Mouse (Mus musculus) lung, postnatal 0 days (tissue): ENCODE measurements around the gene Cep295nl. TPM values are rescaled to one million over a fixed set of nuclear protein-coding genes. Genes with fewer than 3 reads are reported as not detected.
A peak's percentile ranks its signal among the peaks of the same experiment; 100 is the strongest.

Source experiments
- ATAC-seq: fragments of 200-750 bp; cut with Nextera tagmentation; 2 replicates; pipeline ENCODE4 v1.8.0; 2017; ENCODE audit warnings: moderate library complexity
- DNase-seq: peaks from one replicate; pipeline ENCODE4 v3.0.0-alpha.2; 2016; ENCODE audit warnings: low spot score
- H3K27ac ChIP-seq: fragments of 300-500 bp; sonication (generic); 2 replicates; pipeline ENCODE4 v1.5.1; 2014; ENCODE audit warnings: antibody characterized with exemption, mild to moderate bottlenecking, low read length, mixed read lengths
- H3K27me3 ChIP-seq: fragments of 300-500 bp; sonication (generic); replicated peaks from 2 replicates; pipeline ENCODE4 v1.6.1; 2014; ENCODE audit warnings: low read length, mixed read lengths; ENCODE audit not compliant: insufficient read depth
- H3K36me3 ChIP-seq: fragments of 300-500 bp; sonication (generic); 2 replicates; pipeline ENCODE4 v1.6.1; 2014; ENCODE audit warnings: low read length, mixed read lengths; ENCODE audit not compliant: insufficient read depth
- H3K4me1 ChIP-seq: fragments of 300-500 bp; sonication (generic); 2 replicates; pipeline ENCODE4 v1.6.1; 2014; ENCODE audit warnings: antibody characterized with exemption, low read depth, low read length, mixed read lengths; ENCODE audit not compliant: insufficient read depth
- H3K4me2 ChIP-seq: fragments of 300-500 bp; sonication (generic); replicated peaks from 2 replicates; pipeline ENCODE4 v1.6.1; 2014; ENCODE audit warnings: low read depth, mild to moderate bottlenecking, low read length, moderate library complexity, mixed read lengths
- H3K4me3 ChIP-seq: fragments of 300-500 bp; sonication (generic); 2 replicates; pipeline ENCODE4 v1.5.1; 2014; ENCODE audit warnings: low read depth, low read length
- H3K9ac ChIP-seq: fragments of 300-500 bp; sonication (generic); replicated peaks from 2 replicates; pipeline ENCODE4 v1.6.1; 2014; ENCODE audit warnings: low read depth, mild to moderate bottlenecking
- H3K9me3 ChIP-seq: fragments of 300-500 bp; sonication (generic); 2 replicates; pipeline ENCODE4 v1.6.1; 2016; ENCODE audit warnings: low read length, mixed read lengths
- CTCF ChIP-seq: IDR thresholded peaks from 2 replicates; pipeline ENCODE4 v1.5.1; 2016; ENCODE audit warnings: antibody characterized with exemption, mild to moderate bottlenecking
- EP300 ChIP-seq: IDR thresholded peaks from 2 replicates; pipeline ENCODE4 v1.6.1; 2016; ENCODE audit warnings: antibody characterized with exemption, mild to moderate bottlenecking, control low read depth
- WGBS: fragments of 180-500 bp; shearing (Covaris S2); extraction: QIAGEN DNeasy Blood & Tissue Kit; methylation state at CpG from one replicate; pipeline ENCODE4 v1.1.7; 2014; 5-methylcytosine and 5-hydroxymethylcytosine counted together
- polyA plus RNA-seq: library from polyadenylated mRNA; unstranded; fragments of >200 nt; fragmentation: Nextera tagmentation; extraction: Ambion mirVana; gene quantifications from 2 replicates; pipeline ENCODE4 v1.2.1, GENCODE M21; 2015

Cep295nl gene
- polyA plus RNA-seq, 1 experiment from 2014 or later = 0.44 TPM

DNA sequence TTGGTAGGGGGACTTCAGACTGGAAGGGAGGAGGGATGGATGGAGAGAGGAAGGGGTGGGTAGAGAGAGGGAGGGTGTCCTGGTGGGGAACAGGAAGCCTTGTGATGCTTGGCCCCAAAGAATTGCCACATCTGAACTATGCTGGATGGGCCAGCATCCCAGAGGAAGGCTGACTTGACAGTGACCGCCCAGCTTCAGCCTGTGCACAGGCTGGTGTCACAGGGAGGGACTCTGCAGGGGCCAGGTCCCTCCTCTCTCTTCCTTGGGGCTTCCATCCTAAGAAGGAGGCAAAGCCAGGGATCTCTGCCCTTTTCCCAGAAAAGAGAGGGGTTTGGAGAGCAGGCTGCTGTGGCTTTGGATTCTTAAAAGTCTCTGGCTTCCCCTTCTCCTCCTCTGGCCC, 20.2 kb upstream of the Cep295nl start:
- WGBS = 33% methylated on average over 1 of the region's 1 CpGs
- Histone ChIP-seq H3K4me2 (peak overlapping the region; percentile 27; the same call in 1 of the 2 replicates), H3K4me1 (peaks cover 28% of the 10 kb centered on the region; the same call in 1 of the 2 replicates), H3K36me3 (no peaks in the 10 kb centered on the region), H3K4me3 (no peak overlapping the region), H3K27me3 (no peaks in the 10 kb centered on the region), H3K9ac (no peak overlapping the region), H3K9me3 (no peaks in the 10 kb centered on the region), H3K27ac (peak overlapping the region; percentile 88)
- DNase-seq (peak; percentile 59), ATAC-seq (peak; percentile 20)
- TF ChIP-seq CTCF (no peak), EP300 (no peak)

DNA sequence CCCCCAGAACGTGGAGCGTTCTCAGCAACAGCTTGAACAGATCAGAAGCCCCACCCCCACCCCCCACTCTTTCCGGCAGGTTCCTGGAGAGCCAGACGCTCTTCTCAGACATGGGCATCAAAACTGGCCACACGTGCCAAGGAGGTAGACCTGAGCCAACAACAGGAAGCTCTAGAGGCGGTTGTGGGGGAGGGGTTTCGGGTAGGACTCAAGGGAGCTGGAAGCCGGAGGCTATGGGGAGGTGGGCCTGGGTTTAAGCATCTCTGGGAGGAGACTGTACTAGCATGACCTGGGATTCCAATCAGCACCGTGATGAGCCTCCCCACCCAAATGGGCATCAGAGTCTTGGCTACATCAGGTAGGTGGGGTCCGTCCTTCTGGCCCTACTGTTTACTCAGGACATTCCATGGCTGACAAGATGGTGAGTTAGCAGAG, 18.6 kb upstream of the Cep295nl start:
- 18% methylated on average over 10 of the region's 10 CpGs for WGBS
- Histone ChIP-seq H3K4me2 (no peak overlapping the region), H3K27ac (peak overlapping the region; percentile 75), H3K36me3 (no peaks in the 10 kb centered on the region), H3K4me1 (peaks cover 29% of the 10 kb centered on the region; the same call in 1 of the 2 replicates), H3K27me3 (no peaks in the 10 kb centered on the region), H3K9ac (no peak overlapping the region), H3K9me3 (no peaks in the 10 kb centered on the region), H3K4me3 (no peak overlapping the region)
- peak; percentile 57 for ATAC-seq
- peak; percentile 78 for DNase-seq
- TF ChIP-seq CTCF = no peak
- peak; percentile 66 for TF ChIP-seq EP300

GRCm38 (mm10) chr11:118360491-118360890, 18.2 kb upstream of the Cep295nl start:
- peak; percentile 71 for DNase-seq
- peak overlapping the region; percentile 75 for H3K27ac ChIP-seq
- 32% methylated on average over 7 of the region's 7 CpGs for WGBS
- no peaks in the 10 kb centered on the region for H3K27me3 ChIP-seq
- ATAC-seq = peak; percentile 49
- H3K4me1 ChIP-seq = peaks cover 33% of the 10 kb centered on the region; the same call in 1 of the 2 replicates
- H3K4me3 ChIP-seq = no peak overlapping the region
- TF ChIP-seq EP300 (peak; percentile 10; the same call in 1 of the 2 replicates), CTCF (no peak)
- no peaks in the 10 kb centered on the region for H3K9me3 ChIP-seq
- no peak overlapping the region for H3K4me2 ChIP-seq
- no peak overlapping the region for H3K9ac ChIP-seq
- H3K36me3 ChIP-seq = no peaks in the 10 kb centered on the region

- Histone ChIP-seq H3K4me2 (peak within 1 kb of the TSS; percentile 93), H3K9ac (peak within 1 kb of the TSS; percentile 91), H3K4me1 (peaks cover 18% of the 10 kb centered on the region), H3K27me3 (no peaks in the 10 kb centered on the region), H3K4me3 (peak within 1 kb of the TSS; percentile 84), H3K9me3 (no peaks in the 10 kb centered on the region), H3K36me3 (no peaks in the 10 kb centered on the region), H3K27ac (peak within 1 kb of the TSS; percentile 90)
- ATAC-seq (no peak), DNase-seq (no peak)
- WGBS = 41% methylated on average over 6 of the region's 6 CpGs
- TF ChIP-seq CTCF (no peak), EP300 (no peak)
These were observed 13.3 kb upstream of the Cep295nl start, which contains the start of gene Timp2 for GRCm38 (mm10) chr11:118355640-118356039. Gene Timp2 (minus strand): TSS chr11:118355740.

- peaks cover 14% of the 10 kb centered on the region for H3K4me1 ChIP-seq
- peak overlapping the region; percentile 90 for H3K27ac ChIP-seq
- H3K4me2 ChIP-seq = peak overlapping the region; percentile 93
- peak; percentile 95 for ATAC-seq
- no peak for TF ChIP-seq EP300
- peak; percentile 81 for TF ChIP-seq CTCF
- H3K4me3 ChIP-seq = peak overlapping the region; percentile 84
- no peaks in the 10 kb centered on the region for H3K36me3 ChIP-seq
- 0% methylated on average over 38 of the region's 43 CpGs for WGBS
- no peaks in the 10 kb centered on the region for H3K9me3 ChIP-seq
- DNase-seq = peak; percentile 94
- peak overlapping the region; percentile 91 for H3K9ac ChIP-seq
- H3K27me3 ChIP-seq = no peaks in the 10 kb centered on the region
These were observed 12.9 kb upstream of the Cep295nl start for GRCm38 (mm10) chr11:118355205-118355604.

DNA sequence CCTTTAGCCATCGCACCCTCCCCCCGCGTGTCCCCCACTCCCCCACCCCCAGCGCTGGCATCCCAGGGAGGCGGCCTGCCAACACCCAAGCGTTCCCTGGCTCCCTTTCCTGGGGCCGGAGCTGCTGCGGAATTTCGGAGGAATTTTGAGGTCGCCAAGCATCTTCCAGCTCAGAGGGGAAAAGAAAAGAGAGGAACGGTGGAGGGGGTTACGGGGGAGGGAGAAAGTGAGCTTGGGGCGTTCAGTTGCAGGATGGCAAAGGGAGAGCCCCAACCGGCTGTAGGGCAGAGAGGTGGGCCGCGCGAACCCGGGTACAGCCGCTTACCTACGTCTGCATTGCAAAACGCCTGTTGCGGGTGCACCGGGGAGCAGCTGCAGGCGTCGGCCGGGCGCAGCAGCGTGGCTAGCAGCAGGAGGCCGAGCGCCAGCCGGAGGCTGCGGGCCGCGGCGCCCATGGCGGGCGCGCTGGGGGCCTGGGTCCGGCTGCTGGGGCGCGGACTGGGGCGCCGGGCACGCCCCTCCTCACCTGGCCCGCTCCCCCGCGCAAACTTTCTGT, 12.4 kb upstream of the Cep295nl start:
- H3K4me1 ChIP-seq = peaks cover 15% of the 10 kb centered on the region
- peak overlapping the region; percentile 84 for H3K4me3 ChIP-seq
- TF ChIP-seq EP300 (no peak), CTCF (no peak)
- DNase-seq (peak; percentile 28), ATAC-seq (peak; percentile 51)
- H3K36me3 ChIP-seq = no peaks in the 10 kb centered on the region
- H3K27me3 ChIP-seq = no peaks in the 10 kb centered on the region
- H3K4me2 ChIP-seq = peak overlapping the region; percentile 93
- no peaks in the 10 kb centered on the region for H3K9me3 ChIP-seq
- H3K9ac ChIP-seq = peak overlapping the region; percentile 91
- H3K27ac ChIP-seq = peak overlapping the region; percentile 90
- 0% methylated on average over 27 of the region's 47 CpGs for WGBS
